Mouse (Mus musculus) gastrocnemius, postnatal 25 days (tissue): ENCODE measurements around the gene Hoxa4. TPM values are rescaled to one million over a fixed set of nuclear protein-coding genes. Genes with fewer than 3 reads are reported as not detected.

ENCODE experiments used
- DNase-seq: peaks from one replicate; pipeline ENCODE4 v3.0.0; 2022
- long read RNA-seq, 2 experiments: library from polyadenylated mRNA; stranded (forward); transcript quantifications; one replicate each; pipeline ENCODE4 v2.0.0; 2021
- total RNA-seq, 2 experiments: library from RNA; stranded (reverse); gene quantifications; 1 replicate in 1 of 2; 2 replicates in 1 of 2; pipeline ENCODE4 v1.2.3; 2021

Gene Hoxa4
- total RNA-seq = 1 to 10 TPM; 2.3 to 2.8 TPM
- long read RNA-seq, experiment 1, transcript Hoxa4-201 (2 exons, 1,594 nt) = major isoform, 5 of 5 reads
- long read RNA-seq, experiment 1, partial matches to known transcripts = 0 of 5 reads
- long read RNA-seq, experiment 1, other reads (novel, unspliced or antisense) = 0 of 5 reads
- long read RNA-seq, experiment 2, partial matches to known transcripts = 0 of 3 reads
- long read RNA-seq, experiment 2, other reads (novel, unspliced or antisense) = 0 of 3 reads

GRCm38 (mm10) chr6:52190906-52191810 lies at the start of gene Hoxa4:
Gene Hoxa4 (minus strand): TSS chr6:52191753.
- no peak for DNase-seq

GRCm38 (mm10) chr6:52241001-52241621 lies 49.6 kb upstream of the Hoxa4 start:
- DNase-seq = no peak

- DNase-seq = peak; percentile 86
Observed at GRCm38 (mm10) chr6:52240389-52241000, 48.9 kb upstream of the Hoxa4 start, which contains the start of gene Hoxa10. Gene Hoxa10 (minus strand): TSS chr6:52240854.

- peak; percentile 13 for DNase-seq
Observed at GRCm38 (mm10) chr6:52239625-52240388, 48.3 kb upstream of the Hoxa4 start.

GRCm38 (mm10) chr6:52238976-52239375 lies 47.4 kb upstream of the Hoxa4 start:
- DNase-seq = peak; percentile 7

GRCm38 (mm10) chr6:52238155-52238545 lies 46.6 kb upstream of the Hoxa4 start:
- DNase-seq = peak; percentile 3

GRCm38 (mm10) chr6:52237346-52238154 lies 46.0 kb upstream of the Hoxa4 start:
- DNase-seq = peak; percentile 18

GRCm38 (mm10) chr6:52236806-52237205 lies 45.3 kb upstream of the Hoxa4 start:
- DNase-seq = peak; percentile 4

GRCm38 (mm10) chr6:52235866-52236265 lies 44.3 kb upstream of the Hoxa4 start:
- peak; percentile 3 for DNase-seq

- DNase-seq = peak; percentile 4
Observed at GRCm38 (mm10) chr6:52235267-52235666, 43.7 kb upstream of the Hoxa4 start.

- DNase-seq = peak; percentile 66
Observed at GRCm38 (mm10) chr6:52234428-52235140, 43.0 kb upstream of the Hoxa4 start.

GRCm38 (mm10) chr6:52233546-52234427 lies 42.2 kb upstream of the Hoxa4 start:
- DNase-seq = peak; percentile 83

GRCm38 (mm10) chr6:52232984-52233545 lies 41.5 kb upstream of the Hoxa4 start:
- no peak for DNase-seq

- peak; percentile 62 for DNase-seq
Observed at GRCm38 (mm10) chr6:52232568-52232965, 41.0 kb upstream of the Hoxa4 start.

- DNase-seq = peak; percentile 20
Observed at GRCm38 (mm10) chr6:52231885-52232567, 40.5 kb upstream of the Hoxa4 start.

- peak; percentile 49 for DNase-seq
Observed at GRCm38 (mm10) chr6:52230516-52231165, 39.1 kb upstream of the Hoxa4 start, which contains the start of gene Hoxa9. Gene Hoxa9 (minus strand): TSS chr6:52231089.
